Mouse (Mus musculus): ENCODE results near the gene Nup188.

The Nup188 gene

GRCm38 (mm10) chr2:30286192-30287026, at the start of gene Nup188, which contains the start of gene Dolk:
Gene Nup188, plus strand, starts transcription at chr2:30286397.
Gene Dolk, minus strand, starts transcription at chr2:30286334.
- DNase-seq (ENCODE audit: extremely low spot score, low read depth, low spot score): peak; percentile 74

- DNase-seq (ENCODE audit: extremely low spot score, low read depth, low spot score): peak; percentile 5
Measured at GRCm38 (mm10) chr2:30236426-30237198, 49.6 kb upstream of the Nup188 start.

- DNase-seq (ENCODE audit: extremely low spot score, low read depth, low spot score): peak; percentile 86
Measured at GRCm38 (mm10) chr2:30237199-30237880, 48.9 kb upstream of the Nup188 start, which contains the start of gene Lrrc8a. Gene Lrrc8a, plus strand, starts transcription at chr2:30237715.

- no peak for DNase-seq (ENCODE audit: extremely low spot score, low read depth, low spot score)
Measured at GRCm38 (mm10) chr2:30237881-30238280, 48.3 kb upstream of the Nup188 start.

GRCm38 (mm10) chr2:30238906-30239465, 47.2 kb upstream of the Nup188 start:
- DNase-seq (ENCODE audit: extremely low spot score, low read depth, low spot score): no peak

- DNase-seq (ENCODE audit: extremely low spot score, low read depth, low spot score): no peak
Measured at GRCm38 (mm10) chr2:30239777-30240176, 46.4 kb upstream of the Nup188 start.

- DNase-seq (ENCODE audit: extremely low spot score, low read depth, low spot score): no peak
Measured at GRCm38 (mm10) chr2:30240267-30240666, 45.9 kb upstream of the Nup188 start, which contains the start of gene Gm28035. Gene Gm28035, plus strand, starts transcription at chr2:30240567.

- DNase-seq (ENCODE audit: extremely low spot score, low read depth, low spot score): no peak
Measured at GRCm38 (mm10) chr2:30242509-30242908, 43.7 kb upstream of the Nup188 start.

GRCm38 (mm10) chr2:30243391-30243790, 42.8 kb upstream of the Nup188 start:
- DNase-seq (ENCODE audit: extremely low spot score, low read depth, low spot score): no peak

GRCm38 (mm10) chr2:30244595-30245178, 41.5 kb upstream of the Nup188 start:
- no peak for DNase-seq (ENCODE audit: extremely low spot score, low read depth, low spot score)

- DNase-seq (ENCODE audit: extremely low spot score, low read depth, low spot score): no peak
Measured at GRCm38 (mm10) chr2:30247036-30247435, 39.2 kb upstream of the Nup188 start.

GRCm38 (mm10) chr2:30247681-30248080, 38.5 kb upstream of the Nup188 start:
- no peak for DNase-seq (ENCODE audit: extremely low spot score, low read depth, low spot score)

- DNase-seq (ENCODE audit: extremely low spot score, low read depth, low spot score): no peak
Measured at GRCm38 (mm10) chr2:30249182-30249581, 37.0 kb upstream of the Nup188 start.

GRCm38 (mm10) chr2:30250166-30251128, 35.8 kb upstream of the Nup188 start:
- no peak for DNase-seq (ENCODE audit: extremely low spot score, low read depth, low spot score)

GRCm38 (mm10) chr2:30251417-30252104, 34.6 kb upstream of the Nup188 start:
- DNase-seq (ENCODE audit: extremely low spot score, low read depth, low spot score): no peak

GRCm38 (mm10) chr2:30252521-30252920, 33.7 kb upstream of the Nup188 start:
- DNase-seq (ENCODE audit: extremely low spot score, low read depth, low spot score): no peak

- DNase-seq (ENCODE audit: extremely low spot score, low read depth, low spot score): no peak
Measured at GRCm38 (mm10) chr2:30253809-30254208, 32.4 kb upstream of the Nup188 start.

- DNase-seq (ENCODE audit: extremely low spot score, low read depth, low spot score): no peak
Measured at GRCm38 (mm10) chr2:30255631-30256395, 30.4 kb upstream of the Nup188 start.

Measured in hindlimb bud, embryonic 11.5 days (tissue).